Mouse (Mus musculus) heart, embryonic 14.5 days (tissue): ENCODE measurements around the gene Plcxd2. TPM values are rescaled to one million over a fixed set of nuclear protein-coding genes. Genes with fewer than 3 reads are reported as not detected.

Experiments used
- ATAC-seq: fragments of 200-750 bp; cut with Nextera tagmentation; 2 replicates; pipeline ENCODE4 v1.8.0; 2017; ENCODE audit warnings: low read depth, moderate TSS enrichment; ENCODE audit not compliant: insufficient number of reproducible peaks, insufficient read depth, low FRiP score
- H3K27ac ChIP-seq, 2 experiments: fragments of 200-500 bp in 1 of 2; fragments of 300-500 bp in 1 of 2; sonication (generic) in 1 of 2; replicated peaks in 1 of 2; 2 replicates each; pipeline ENCODE4 v1.5.1; 2012 to 2014; ENCODE audit warnings: low read depth in 2 of 2, low read length in 2 of 2, control low read depth in 1 of 2, mild to moderate bottlenecking in 1 of 2, mixed read lengths in 1 of 2; ENCODE audit not compliant: control insufficient read depth in 1 of 2, insufficient read depth in 1 of 2
- H3K27me3 ChIP-seq: fragments of 300-500 bp; sonication (generic); 2 replicates; pipeline ENCODE4 v1.6.1; 2014; ENCODE audit warnings: mild to moderate bottlenecking, low read length, control low read depth; ENCODE audit not compliant: control insufficient read depth, insufficient read depth
- H3K36me3 ChIP-seq: fragments of 300-500 bp; sonication (generic); 2 replicates; pipeline ENCODE4 v1.6.1; 2014; ENCODE audit warnings: mild to moderate bottlenecking, control low read depth, low read length, mixed read lengths; ENCODE audit not compliant: control insufficient read depth, insufficient read depth
- H3K4me1 ChIP-seq, 2 experiments: fragments of 200-500 bp in 1 of 2; fragments of 300-500 bp in 1 of 2; sonication (generic) in 1 of 2; 2 replicates each; pipeline ENCODE4 v1.6.1; 2012 to 2014; ENCODE audit warnings: low read length in 2 of 2, control low read depth in 1 of 2, mixed read lengths in 1 of 2; ENCODE audit not compliant: control insufficient read depth in 2 of 2, insufficient read depth in 2 of 2
- H3K4me2 ChIP-seq: fragments of 300-500 bp; sonication (generic); 2 replicates; pipeline ENCODE4 v1.6.1; 2014; ENCODE audit warnings: mild to moderate bottlenecking, low read length
- H3K4me3 ChIP-seq, 2 experiments: fragments of 200-500 bp in 1 of 2; fragments of 300-500 bp in 1 of 2; sonication (generic) in 1 of 2; 2 replicates each; pipeline ENCODE4 v1.5.1; 2012 to 2014; ENCODE audit warnings: low read length in 2 of 2, mild to moderate bottlenecking in 2 of 2, control low read depth in 1 of 2, low read depth in 1 of 2, moderate library complexity in 1 of 2; ENCODE audit not compliant: control insufficient read depth in 1 of 2, insufficient read depth in 1 of 2
- H3K9ac ChIP-seq: fragments of 300-500 bp; sonication (generic); 2 replicates; pipeline ENCODE4 v1.6.1; 2014; ENCODE audit warnings: mild to moderate bottlenecking, low read length
- H3K9me3 ChIP-seq: fragments of 300-500 bp; sonication (generic); 2 replicates; pipeline ENCODE4 v1.6.1; 2016; ENCODE audit warnings: low read length, control low read depth; ENCODE audit not compliant: control insufficient read depth
- WGBS: fragments of 180-500 bp; shearing (Covaris S2); extraction: QIAGEN DNeasy Blood & Tissue Kit; methylation state at CpG from one replicate; pipeline ENCODE4 v1.1.7; 2014; 5-methylcytosine and 5-hydroxymethylcytosine counted together
- polyA plus RNA-seq: library from polyadenylated mRNA; unstranded; fragments of >200 nt; fragmentation: Nextera tagmentation; extraction: Ambion mirVana; gene quantifications from 2 replicates; pipeline ENCODE4 v1.2.1, GENCODE M21; 2014

Gene Plcxd2
- polyA plus RNA-seq, 1 experiment from 2014 or later, result 0.50 TPM

- no peaks in the 10 kb centered on the region for H3K36me3 ChIP-seq
- peaks cover 12 to 27% of the 10 kb centered on the region in 2 experiments for H3K4me1 ChIP-seq
- H3K9me3 ChIP-seq, result no peaks in the 10 kb centered on the region
- ATAC-seq, result 0 out of 2 replicates have a peak, but pooled peaks have one; percentile 61
- H3K27ac ChIP-seq, result peak overlapping the region; percentile 56 to 73
- H3K4me2 ChIP-seq, result no peak overlapping the region
- 58% methylated on average over 8 of the region's 8 CpGs for WGBS
- H3K9ac ChIP-seq, result no peak overlapping the region
- no peak overlapping the region for H3K4me3 ChIP-seq
- H3K27me3 ChIP-seq, result no peaks in the 10 kb centered on the region
These were observed 87.3 kb downstream of the Plcxd2 start for GRCm38 (mm10) chr16:45922546-45923229.

- no peaks in the 10 kb centered on the region for H3K9me3 ChIP-seq
- WGBS, result 65% methylated on average over 8 of the region's 8 CpGs
- H3K4me3 ChIP-seq, result no peak overlapping the region
- H3K4me2 ChIP-seq, result no peak overlapping the region
- H3K4me1 ChIP-seq, result peaks cover 9 to 19% of the 10 kb centered on the region in 2 experiments; a peak in 3 of 4 replicates
- H3K36me3 ChIP-seq, result no peaks in the 10 kb centered on the region
- no peak for ATAC-seq
- no peaks in the 10 kb centered on the region for H3K27me3 ChIP-seq
- H3K27ac ChIP-seq, result no peak overlapping the region
- no peak overlapping the region for H3K9ac ChIP-seq
These were observed 90.4 kb downstream of the Plcxd2 start for GRCm38 (mm10) chr16:45919572-45919971.

Other genes with a start within 250 kb of the Plcxd2 start
- gene Phldb2, start 56.6 kb downstream of the Plcxd2 start, polyA plus RNA-seq, result 39.2 and 42.9 TPM in 2 replicates
- not detected in 2 replicates for gene Cd96, start 110.0 kb upstream of the Plcxd2 start, polyA plus RNA-seq
- 2.0 and 2.3 TPM in 2 replicates for gene Gm4737, start 144.9 kb upstream of the Plcxd2 start, polyA plus RNA-seq